Mouse (Mus musculus): ENCODE data around the gene Tpp1. TPM values are rescaled to one million over a fixed set of nuclear protein-coding genes. Genes with fewer than 3 reads are reported as not detected.
A peak's percentile ranks its signal among the peaks of the same experiment; 100 is the strongest.

Gene Tpp1
- 89.2 and 104 TPM in 2 replicates for polyA plus RNA-seq (2014; fragmentation: Nextera tagmentation; extraction: Ambion mirVana)

DNA sequence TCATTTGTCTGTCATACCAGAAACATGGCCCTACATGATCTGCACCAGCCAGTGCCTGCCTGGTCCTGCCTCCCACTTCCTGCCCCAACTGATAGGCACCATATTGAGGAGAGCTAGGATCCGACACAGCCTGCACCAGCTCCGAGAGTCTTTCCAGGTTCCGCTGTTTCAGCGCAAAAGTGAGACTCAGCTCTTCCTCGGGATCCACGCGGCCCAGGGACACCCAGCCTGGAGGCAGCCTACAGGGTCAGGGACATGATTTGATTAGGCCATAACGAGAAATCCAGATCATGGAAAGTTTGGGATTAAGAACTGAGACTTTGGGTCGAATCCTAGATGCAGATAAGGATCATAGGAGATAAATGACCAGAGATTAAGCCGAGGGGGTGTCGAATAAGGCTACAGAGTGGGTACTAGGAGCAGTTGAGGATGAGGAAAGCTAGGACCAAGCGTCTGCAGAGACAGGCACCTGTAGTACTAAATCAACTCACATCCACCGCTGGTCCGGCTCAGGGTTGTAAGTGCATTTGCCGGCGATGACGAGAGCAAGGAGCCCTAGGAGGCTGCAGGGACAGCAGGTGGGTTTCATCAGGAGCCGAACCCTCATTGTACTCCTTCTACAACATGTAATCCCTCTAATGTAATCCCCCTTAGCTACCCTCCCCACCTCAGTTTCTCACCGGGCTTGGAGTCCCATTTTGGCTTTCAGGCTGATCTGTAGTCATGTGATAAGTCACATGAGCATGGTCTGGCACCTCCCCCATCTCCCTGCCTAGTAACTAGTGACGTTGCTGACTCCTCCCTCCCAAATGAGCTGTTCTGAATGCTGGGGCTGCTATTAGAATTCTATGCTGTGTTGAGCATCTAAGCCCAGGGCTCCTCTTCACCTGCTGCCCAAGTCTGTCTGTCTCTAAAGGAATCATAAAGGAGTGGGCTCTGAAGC lies at the start of gene Tpp1:
TSS of gene Tpp1 (minus strand) at position 745 of the 943 bp plus-strand sequence.
- WGBS = 14% methylated on average over 20 of the region's 20 CpGs
- peak; percentile 89 for ATAC-seq (ENCODE audit: insufficient number of reproducible peaks, insufficient read depth, low FRiP score, low read depth)
- Histone ChIP-seq H3K36me3 (ENCODE audit: control insufficient read depth, insufficient read depth, low read length) (peaks cover 65% of the 10 kb centered on the region), H3K9me3 (ENCODE audit: control insufficient read depth, low read length) (no peaks in the 10 kb centered on the region), H3K4me1 (ENCODE audit: control insufficient read depth in 2 of 2, insufficient read depth in 2 of 2, low read length in 2 of 2) (peaks cover 3 to 7% of the 10 kb centered on the region in 2 experiments; a peak in 3 of 4 replicates), H3K27me3 (ENCODE audit: control insufficient read depth, insufficient read depth, low read length) (no peaks in the 10 kb centered on the region), H3K9ac (ENCODE audit: low read length) (peak within 1 kb of the TSS; percentile 69), H3K27ac (replicated peaks in 1 of 2; ENCODE audit: control insufficient read depth in 1 of 2, insufficient read depth in 1 of 2, low read depth in 2 of 2, low read length in 2 of 2) (peak within 1 kb of the TSS; percentile 14 to 35; a peak in 3 of 4 replicates), H3K4me3 (ENCODE audit: control insufficient read depth in 1 of 2, insufficient read depth in 1 of 2, low read depth in 1 of 2, low read length in 2 of 2) (peak within 1 kb of the TSS; percentile 46 to 61), H3K4me2 (ENCODE audit: low read length) (peak within 1 kb of the TSS; percentile 91)

- WGBS = 72% methylated on average over 3 of the region's 3 CpGs
- no peak overlapping the region for H3K27ac ChIP-seq (replicated peaks in 1 of 2; ENCODE audit: control insufficient read depth in 1 of 2, insufficient read depth in 1 of 2, low read depth in 2 of 2, low read length in 2 of 2)
- H3K4me3 ChIP-seq (ENCODE audit: control insufficient read depth in 1 of 2, insufficient read depth in 1 of 2, low read depth in 1 of 2, low read length in 2 of 2) = no peak overlapping the region
- H3K36me3 ChIP-seq (ENCODE audit: control insufficient read depth, insufficient read depth, low read length) = no peaks in the 10 kb centered on the region
- H3K27me3 ChIP-seq (ENCODE audit: control insufficient read depth, insufficient read depth, low read length) = no peaks in the 10 kb centered on the region
- no peaks in the 10 kb centered on the region for H3K4me1 ChIP-seq (ENCODE audit: control insufficient read depth in 2 of 2, insufficient read depth in 2 of 2, low read length in 2 of 2)
- no peak overlapping the region for H3K4me2 ChIP-seq (ENCODE audit: low read length)
- no peak overlapping the region for H3K9ac ChIP-seq (ENCODE audit: low read length)
- no peaks in the 10 kb centered on the region for H3K9me3 ChIP-seq (ENCODE audit: control insufficient read depth, low read length)
- ATAC-seq (ENCODE audit: insufficient number of reproducible peaks, insufficient read depth, low FRiP score, low read depth) = no peak
Observed at GRCm38 (mm10) chr7:105796972-105797371, 44.9 kb upstream of the Tpp1 start.

GRCm38 (mm10) chr7:105795759-105796366 lies 43.8 kb upstream of the Tpp1 start:
- WGBS = 24% methylated on average over 7 of the region's 7 CpGs
- H3K9ac ChIP-seq (ENCODE audit: low read length) = no peak overlapping the region
- no peaks in the 10 kb centered on the region for H3K36me3 ChIP-seq (ENCODE audit: control insufficient read depth, insufficient read depth, low read length)
- H3K27me3 ChIP-seq (ENCODE audit: control insufficient read depth, insufficient read depth, low read length) = no peaks in the 10 kb centered on the region
- H3K4me1 ChIP-seq (ENCODE audit: control insufficient read depth in 2 of 2, insufficient read depth in 2 of 2, low read length in 2 of 2) = no peaks in the 10 kb centered on the region
- H3K4me2 ChIP-seq (ENCODE audit: low read length) = no peak overlapping the region
- no peak overlapping the region for H3K4me3 ChIP-seq (ENCODE audit: control insufficient read depth in 1 of 2, insufficient read depth in 1 of 2, low read depth in 1 of 2, low read length in 2 of 2)
- no peak overlapping the region for H3K27ac ChIP-seq (replicated peaks in 1 of 2; ENCODE audit: control insufficient read depth in 1 of 2, insufficient read depth in 1 of 2, low read depth in 2 of 2, low read length in 2 of 2)
- no peak for ATAC-seq (ENCODE audit: insufficient number of reproducible peaks, insufficient read depth, low FRiP score, low read depth)
- H3K9me3 ChIP-seq (ENCODE audit: control insufficient read depth, low read length) = no peaks in the 10 kb centered on the region

- no peak for ATAC-seq (ENCODE audit: insufficient number of reproducible peaks, insufficient read depth, low FRiP score, low read depth)
- peak overlapping the region; percentile 4 to 50; a peak in 2 of 4 replicates for H3K27ac ChIP-seq (replicated peaks in 1 of 2; ENCODE audit: control insufficient read depth in 1 of 2, insufficient read depth in 1 of 2, low read depth in 2 of 2, low read length in 2 of 2)
- H3K4me1 ChIP-seq (ENCODE audit: control insufficient read depth in 2 of 2, insufficient read depth in 2 of 2, low read length in 2 of 2) = no peaks in the 10 kb centered on the region
- H3K4me2 ChIP-seq (ENCODE audit: low read length) = no peak overlapping the region
- no peaks in the 10 kb centered on the region for H3K9me3 ChIP-seq (ENCODE audit: control insufficient read depth, low read length)
- WGBS = 57% methylated on average over 7 of the region's 7 CpGs
- no peak overlapping the region for H3K4me3 ChIP-seq (ENCODE audit: control insufficient read depth in 1 of 2, insufficient read depth in 1 of 2, low read depth in 1 of 2, low read length in 2 of 2)
- H3K36me3 ChIP-seq (ENCODE audit: control insufficient read depth, insufficient read depth, low read length) = no peaks in the 10 kb centered on the region
- H3K27me3 ChIP-seq (ENCODE audit: control insufficient read depth, insufficient read depth, low read length) = 0 out of 2 replicates have a peak, but pooled peaks cover 7% of the 10 kb centered on the region
- H3K9ac ChIP-seq (ENCODE audit: low read length) = no peak overlapping the region
Observed at GRCm38 (mm10) chr7:105793701-105794100, 41.7 kb upstream of the Tpp1 start.

DNA sequence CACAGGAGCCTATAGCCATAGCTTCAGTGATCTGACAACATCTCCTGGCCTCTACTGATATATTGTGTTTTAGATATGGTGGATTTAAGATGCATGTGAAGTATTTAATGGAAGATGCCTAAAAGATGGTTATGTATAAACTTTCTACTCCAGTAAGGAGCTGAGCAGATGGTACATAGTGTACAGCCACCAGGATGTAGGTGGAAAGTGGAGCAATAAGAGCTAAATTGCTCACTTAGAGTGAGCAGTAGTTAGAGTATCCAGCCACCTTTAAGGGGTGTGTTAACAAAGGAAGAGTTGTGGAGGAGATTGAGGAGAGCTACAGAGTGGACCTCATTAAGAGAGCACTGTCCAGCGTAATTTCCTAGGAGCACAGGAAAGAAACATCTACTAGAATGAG lies 39.1 kb upstream of the Tpp1 start:
- Histone ChIP-seq H3K27ac (replicated peaks in 1 of 2; ENCODE audit: control insufficient read depth in 1 of 2, insufficient read depth in 1 of 2, low read depth in 2 of 2, low read length in 2 of 2) (no peak overlapping the region), H3K36me3 (ENCODE audit: control insufficient read depth, insufficient read depth, low read length) (no peaks in the 10 kb centered on the region), H3K4me3 (ENCODE audit: control insufficient read depth in 1 of 2, insufficient read depth in 1 of 2, low read depth in 1 of 2, low read length in 2 of 2) (no peak overlapping the region), H3K9ac (ENCODE audit: low read length) (no peak overlapping the region), H3K27me3 (ENCODE audit: control insufficient read depth, insufficient read depth, low read length) (peaks cover 7% of the 10 kb centered on the region; the same call in 1 of the 2 replicates), H3K9me3 (ENCODE audit: control insufficient read depth, low read length) (no peaks in the 10 kb centered on the region), H3K4me1 (ENCODE audit: control insufficient read depth in 2 of 2, insufficient read depth in 2 of 2, low read length in 2 of 2) (0 out of 4 replicates have a peak, but pooled peaks cover 0 to 4% of the 10 kb centered on the region in 2 experiments), H3K4me2 (ENCODE audit: low read length) (no peak overlapping the region)
- 77% methylated on average over 1 of the region's 1 CpGs for WGBS
- no peak for ATAC-seq (ENCODE audit: insufficient number of reproducible peaks, insufficient read depth, low FRiP score, low read depth)

- peak within 1 kb of the TSS; percentile 72 for H3K4me2 ChIP-seq (ENCODE audit: low read length)
- peaks cover 7% of the 10 kb centered on the region; the same call in 1 of the 2 replicates for H3K27me3 ChIP-seq (ENCODE audit: control insufficient read depth, insufficient read depth, low read length)
- H3K4me3 ChIP-seq (ENCODE audit: control insufficient read depth in 1 of 2, insufficient read depth in 1 of 2, low read depth in 1 of 2, low read length in 2 of 2) = peak within 1 kb of the TSS; percentile 73 to 76
- H3K9me3 ChIP-seq (ENCODE audit: control insufficient read depth, low read length) = no peaks in the 10 kb centered on the region
- 0 out of 4 replicates have a peak, but pooled peaks cover 0 to 4% of the 10 kb centered on the region in 2 experiments for H3K4me1 ChIP-seq (ENCODE audit: control insufficient read depth in 2 of 2, insufficient read depth in 2 of 2, low read length in 2 of 2)
- 0 out of 2 replicates have a peak, but pooled peaks cover 3% of the 10 kb centered on the region for H3K36me3 ChIP-seq (ENCODE audit: control insufficient read depth, insufficient read depth, low read length)
- WGBS = 0% methylated on average over 58 of the region's 97 CpGs
- H3K9ac ChIP-seq (ENCODE audit: low read length) = peak within 1 kb of the TSS; percentile 89
- ATAC-seq (ENCODE audit: insufficient number of reproducible peaks, insufficient read depth, low FRiP score, low read depth) = peak; percentile 29
- peak within 1 kb of the TSS; percentile 74 to 79 for H3K27ac ChIP-seq (replicated peaks in 1 of 2; ENCODE audit: control insufficient read depth in 1 of 2, insufficient read depth in 1 of 2, low read depth in 2 of 2, low read length in 2 of 2)
Observed at GRCm38 (mm10) chr7:105787285-105788140, 35.5 kb upstream of the Tpp1 start, which contains the start of gene Dchs1. Gene Dchs1 (minus strand): TSS chr7:105787654.
